Comparison of ENCODE assay signal across 8 mouse cellular contexts in genomic region chrX:12127799-12128164, GRCm38 (mm10). TPM values are rescaled to one million over a fixed set of nuclear protein-coding genes. Genes with fewer than 3 reads are reported as not detected.
DNase-seq lines count a peak whose midpoint lies in the region; ATAC-seq and TF ChIP-seq lines count a peak whose summit lies in the region.

No protein-coding gene starts in this region.

- peak overlapping the region; percentile 48 to 86 for H3K27ac ChIP-seq in heart, embryonic 14.5 days (replicated peaks in 1 of 2; ENCODE audit: control insufficient read depth in 1 of 2, insufficient read depth in 1 of 2, low read depth in 2 of 2, low read length in 2 of 2)
- no peak overlapping the region for H3K27ac ChIP-seq in ES-E14 (ENCODE audit: insufficient read depth, low read depth, low read length, poor library complexity, severe bottlenecking)
- peak overlapping the region; percentile 91 for H3K27ac ChIP-seq in forebrain, embryonic 15.5 days (replicated peaks)
- H3K27ac ChIP-seq in liver, embryonic 16.5 days (ENCODE audit: low read length), result no peak overlapping the region

- H3K27me3 ChIP-seq in heart, embryonic 14.5 days (ENCODE audit: control insufficient read depth, insufficient read depth, low read length), result peaks cover 48% of the 10 kb centered on the region
- H3K27me3 ChIP-seq in forebrain, embryonic 15.5 days, result peaks cover 35% of the 10 kb centered on the region; the same call in 1 of the 2 replicates
- H3K27me3 ChIP-seq in liver, embryonic 16.5 days (ENCODE audit: control insufficient read depth, insufficient read depth, low read depth, low read length), result peaks cover 80% of the 10 kb centered on the region

- in situ Hi-C loops in ES-E14 (cut with MboI; ENCODE audit: low sequenced_read_pairs in 2 of 2, unreplicated experiment in 2 of 2), result loop anchor here in 1 of 2 experiments (5.0 kb wide), 1 partner anchor 35 kb away; no protein-coding TSS in a partner anchor

- H3K36me3 ChIP-seq in heart, embryonic 14.5 days (ENCODE audit: control insufficient read depth, insufficient read depth, low read length), result no peaks in the 10 kb centered on the region
- no peaks in the 10 kb centered on the region for H3K36me3 ChIP-seq in ES-E14 (ENCODE audit: control insufficient read depth, insufficient read depth, low read length, poor library complexity, severe bottlenecking)
- H3K36me3 ChIP-seq in forebrain, embryonic 15.5 days, result no peaks in the 10 kb centered on the region
- no peaks in the 10 kb centered on the region for H3K36me3 ChIP-seq in liver, embryonic 16.5 days (ENCODE audit: control insufficient read depth, insufficient read depth)

- peak overlapping the region; percentile 73 for H3K4me2 ChIP-seq in heart, embryonic 14.5 days (ENCODE audit: low read length)
- peak overlapping the region; percentile 63 for H3K4me2 ChIP-seq in forebrain, embryonic 15.5 days (replicated peaks)
- H3K4me2 ChIP-seq in liver, embryonic 16.5 days (ENCODE audit: low read depth, low read length), result peak overlapping the region; percentile 53

- peaks cover 24 to 27% of the 10 kb centered on the region in 2 experiments for H3K4me1 ChIP-seq in heart, embryonic 14.5 days (ENCODE audit: control insufficient read depth in 2 of 2, insufficient read depth in 2 of 2, low read length in 2 of 2)
- peaks cover 0 to 13% of the 10 kb centered on the region in 2 experiments; a peak in 1 of 4 replicates for H3K4me1 ChIP-seq in ES-E14 (ENCODE audit: control insufficient read depth in 2 of 2, insufficient read depth in 2 of 2, low read length in 2 of 2, poor library complexity in 1 of 2)
- H3K4me1 ChIP-seq in forebrain, embryonic 15.5 days, result peaks cover 40% of the 10 kb centered on the region
- no peaks in the 10 kb centered on the region; the same call in 1 of the 2 replicates for H3K4me1 ChIP-seq in liver, embryonic 16.5 days (ENCODE audit: control insufficient read depth, low read depth, low read length)

- peak overlapping the region; percentile 64 to 80 for H3K4me3 ChIP-seq in heart, embryonic 14.5 days (ENCODE audit: control insufficient read depth in 1 of 2, insufficient read depth in 1 of 2, low read depth in 1 of 2, low read length in 2 of 2)
- peak overlapping the region; percentile 46 to 52 for H3K4me3 ChIP-seq in ES-E14 (ENCODE audit: insufficient read depth in 1 of 2, low read depth in 1 of 2, low read length in 2 of 2, poor library complexity in 1 of 2, severe bottlenecking in 1 of 2)
- peak overlapping the region; percentile 65 for H3K4me3 ChIP-seq in forebrain, embryonic 15.5 days
- H3K4me3 ChIP-seq in liver, embryonic 16.5 days (ENCODE audit: low read depth, low read length), result peak overlapping the region; percentile 56

- no peak for DNase-seq in heart, adult 18-20 months
- DNase-seq in ES-E14 (ENCODE audit: low read depth, low spot score), result no peak
- DNase-seq in embryo, embryonic 11 days, result no peak
- DNase-seq in spleen, postnatal 36 days (ENCODE audit: low spot score in 2 of 2), result no peak

- ATAC-seq in heart, embryonic 14.5 days (ENCODE audit: insufficient number of reproducible peaks, insufficient read depth, low FRiP score, low read depth), result no peak
- ATAC-seq in forebrain, embryonic 15.5 days (replicated peaks), result peak; percentile 31
- no peak for ATAC-seq in liver, embryonic 16.5 days (ENCODE audit: low read depth)
- no peak for ATAC-seq in erythroid progenitor cell, adult 5-6 weeks (replicated peaks; ENCODE audit: low FRiP score, poor library complexity, severe bottlenecking)

- 1% methylated on average over 37 of the region's 37 CpGs for WGBS in heart, embryonic 14.5 days
- 3% methylated on average over 31 of the region's 37 CpGs for WGBS in forebrain, embryonic 15.5 days
- WGBS in liver, embryonic 16.5 days (ENCODE audit: insufficient replicate concordance), result 3% methylated on average over 37 of the region's 37 CpGs

- H3K9me3 ChIP-seq in heart, embryonic 14.5 days (ENCODE audit: control insufficient read depth, low read length), result no peaks in the 10 kb centered on the region
- H3K9me3 ChIP-seq in ES-E14 (ENCODE audit: control insufficient read depth, insufficient read depth, low read depth, low read length), result no peaks in the 10 kb centered on the region
- no peaks in the 10 kb centered on the region for H3K9me3 ChIP-seq in forebrain, embryonic 15.5 days
- no peaks in the 10 kb centered on the region for H3K9me3 ChIP-seq in liver, embryonic 16.5 days (replicated peaks; ENCODE audit: control insufficient read depth, low read length)

- peak overlapping the region; percentile 83 for H3K9ac ChIP-seq in heart, embryonic 14.5 days (ENCODE audit: low read length)
- no peak overlapping the region for H3K9ac ChIP-seq in ES-E14 (ENCODE audit: insufficient read depth, low read depth, low read length, poor library complexity, severe bottlenecking)
- H3K9ac ChIP-seq in forebrain, embryonic 15.5 days (replicated peaks), result peak overlapping the region; percentile 79
- peak overlapping the region; percentile 39; the same call in 1 of the 2 replicates for H3K9ac ChIP-seq in liver, embryonic 16.5 days (ENCODE audit: low read depth, low read length)

TF ChIP-seq in ES-E14, 5 proteins besides CTCF, POLR2A, EP300 and RAD21:
- TF ChIP-seq ZC3H11A (IDR thresholded peaks at IDR 0.05; ENCODE audit: borderline replicate concordance, low read depth, low read length) (no peak), CHD2 (IDR thresholded peaks at IDR 0.05; ENCODE audit: low read depth, low read length) (no peak), MAFK (IDR thresholded peaks at IDR 0.05; ENCODE audit: insufficient read depth, low read depth, low read length) (no peak), HCFC1 (IDR thresholded peaks at IDR 0.05; ENCODE audit: borderline replicate concordance, insufficient read depth, low read length) (no peak), ZNF384 (IDR thresholded peaks at IDR 0.05; ENCODE audit: low read depth, low read length) (no peak)

RNA-seq across cellular contexts. Expression of gene Bcor, which starts 32.4 kb away (rescaled TPM):
- polyA plus RNA-seq in heart, embryonic 14.5 days (2014; fragmentation: Nextera tagmentation; extraction: Ambion mirVana), result 17.0 and 17.7 TPM in 2 replicates
- total RNA-seq in heart, adult 18-20 months (2021), result 10 to 100 TPM; 16.7 to 20.5 TPM
- 32.9 and 33.5 TPM in 2 replicates for total RNA-seq in ES-E14 (2012; rRNA removed)
- polyA plus RNA-seq in forebrain, embryonic 15.5 days (2015; fragmentation: Nextera tagmentation; extraction: Ambion mirVana), result 18.6 and 18.8 TPM in 2 replicates
- 4.5 and 4.9 TPM in 2 replicates for polyA plus RNA-seq in liver, embryonic 16.5 days (2015; fragmentation: Nextera tagmentation; extraction: Ambion mirVana)
- total RNA-seq in erythroid progenitor cell, adult 5-6 weeks (2015; ENCODE audit: low replicate concordance), result 21.4 and 32.4 TPM in 2 replicates
- total RNA-seq in erythroid progenitor cell, adult 5-6 weeks (2017; ENCODE audit: low replicate concordance), result 26.3 and 35.9 TPM in 2 replicates

Comparison
In these comparisons a context has a peak if more than half of its experiments do, and no peak if none do; other contexts are left out.
1. H3K27ac ChIP-seq: peak in heart, embryonic 14.5 days (2 of 2) and forebrain, embryonic 15.5 days (single experiment); none in ES-E14 (single experiment) and liver, embryonic 16.5 days (single experiment).
2. Peak in every context shown above with its lines, with median percentiles within 50 percentile points of each other: H3K4me2 ChIP-seq and H3K4me3 ChIP-seq.